Mouse (Mus musculus): ENCODE measurements around the gene Usp12.

The Usp12 gene

DNA sequence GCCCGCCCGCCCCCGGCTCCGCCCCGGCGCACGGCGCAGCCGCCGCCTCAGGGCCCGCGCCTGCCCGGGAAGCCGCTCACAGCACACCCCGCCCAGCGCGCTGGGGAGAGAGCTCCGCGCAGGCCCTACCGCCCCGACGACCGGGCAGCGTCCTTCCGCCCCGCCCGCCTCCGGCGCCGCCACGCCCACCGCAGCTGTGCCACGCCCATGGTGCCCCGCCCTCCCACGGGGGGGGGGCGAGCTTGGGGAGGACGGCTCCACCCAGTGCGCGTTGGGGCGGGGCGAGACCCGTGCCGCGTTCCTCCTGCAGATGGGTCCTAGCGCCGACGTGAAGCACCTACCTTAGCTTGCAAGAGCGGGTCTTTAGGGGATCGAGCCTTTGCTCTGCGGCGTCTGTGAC lies at the start of gene Usp12:
Gene Usp12, minus strand, starts transcription at position 154 of the 400 bp plus-strand sequence.
- peak; percentile 99 for DNase-seq (ENCODE audit: low spot score)

DNA sequence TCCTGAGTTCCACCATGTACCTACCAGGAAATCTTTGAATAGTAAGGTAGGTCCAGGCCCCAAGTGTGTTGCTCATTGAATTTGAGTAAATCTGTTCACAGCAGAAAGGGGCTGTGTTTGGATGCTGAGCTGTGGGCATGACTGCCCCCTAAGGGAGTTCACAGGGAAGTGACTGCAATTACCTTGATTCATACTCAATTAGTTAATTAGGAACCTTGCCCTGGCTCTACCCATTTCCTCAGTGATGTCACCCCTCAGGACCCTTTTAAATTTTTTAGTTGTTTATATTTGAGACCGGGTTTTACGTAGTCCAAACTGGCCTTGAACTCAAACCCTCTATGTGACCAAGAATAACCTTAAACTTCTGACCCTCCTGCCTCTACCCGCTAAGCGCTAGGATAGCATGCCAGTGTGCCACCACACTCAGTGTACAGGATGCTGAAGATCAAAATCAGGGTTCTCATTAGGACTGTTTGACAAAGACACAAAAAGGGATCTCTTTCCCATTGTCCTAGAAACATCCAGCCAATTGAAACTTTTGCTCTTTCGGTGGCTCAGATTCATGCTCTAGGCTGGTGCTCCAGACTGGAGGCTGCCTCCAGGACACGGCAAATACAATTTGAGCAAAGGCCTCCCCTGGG lies 49.6 kb upstream of the Usp12 start:
- no peak for DNase-seq (ENCODE audit: low spot score)

DNA sequence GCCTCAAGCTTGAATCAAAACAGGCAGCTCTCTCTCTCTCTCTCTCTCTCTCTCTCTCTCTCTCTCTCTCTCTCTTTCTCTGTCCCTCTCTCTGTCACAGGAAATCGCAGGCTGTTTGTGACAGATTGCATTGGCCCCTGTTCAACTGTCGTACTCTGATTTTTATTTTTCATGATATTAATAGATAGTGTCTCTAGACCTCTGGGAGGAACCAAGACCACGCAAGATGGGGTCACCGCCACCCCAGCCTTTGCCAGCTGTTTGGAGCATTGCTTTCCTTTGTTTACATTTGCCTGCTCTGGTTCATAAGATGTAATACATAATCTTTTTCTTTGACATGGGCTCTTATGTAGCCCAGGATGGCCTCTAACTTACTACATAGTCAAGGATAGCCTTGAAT lies 47.2 kb upstream of the Usp12 start:
- DNase-seq (ENCODE audit: low spot score), result no peak

DNA sequence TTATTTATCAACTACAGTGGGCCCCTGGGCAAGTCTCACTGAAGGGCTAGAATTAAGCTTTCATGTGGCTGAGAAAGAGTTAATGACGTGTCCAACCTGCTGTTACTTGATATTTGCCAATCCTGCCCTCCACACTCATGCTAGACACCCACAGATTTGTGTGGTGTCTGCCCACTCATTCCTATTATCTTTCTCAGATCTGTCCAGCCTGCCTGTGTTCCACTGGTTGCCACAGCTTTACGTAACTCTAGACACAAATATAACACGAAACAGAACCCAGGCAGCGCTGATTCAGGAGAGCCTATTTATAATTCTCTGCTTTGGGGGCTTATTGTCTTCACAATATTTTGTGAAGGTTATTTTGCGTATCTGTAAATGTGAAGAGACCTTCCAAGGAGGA lies 46.5 kb upstream of the Usp12 start:
- DNase-seq (ENCODE audit: low spot score), result no peak

DNA sequence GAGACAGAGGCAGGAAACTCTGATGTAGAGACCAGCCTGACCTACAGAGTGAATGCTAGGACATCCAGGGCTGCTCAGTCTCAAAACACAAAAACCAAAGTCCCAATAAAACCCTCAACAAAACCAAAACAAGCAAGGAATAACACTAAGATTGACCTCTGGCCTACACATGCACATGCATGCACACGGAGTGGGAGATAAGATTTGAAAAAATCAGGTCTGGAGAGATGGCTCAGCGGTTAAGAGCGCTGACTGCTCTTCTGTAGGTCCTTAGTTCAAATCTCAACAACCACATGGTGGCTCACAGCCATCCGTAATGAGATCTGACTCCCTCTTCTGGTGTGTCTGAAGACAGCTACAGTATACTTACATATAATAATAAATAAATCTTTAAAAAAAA lies 45.6 kb upstream of the Usp12 start:
- no peak for DNase-seq (ENCODE audit: low spot score)

DNA sequence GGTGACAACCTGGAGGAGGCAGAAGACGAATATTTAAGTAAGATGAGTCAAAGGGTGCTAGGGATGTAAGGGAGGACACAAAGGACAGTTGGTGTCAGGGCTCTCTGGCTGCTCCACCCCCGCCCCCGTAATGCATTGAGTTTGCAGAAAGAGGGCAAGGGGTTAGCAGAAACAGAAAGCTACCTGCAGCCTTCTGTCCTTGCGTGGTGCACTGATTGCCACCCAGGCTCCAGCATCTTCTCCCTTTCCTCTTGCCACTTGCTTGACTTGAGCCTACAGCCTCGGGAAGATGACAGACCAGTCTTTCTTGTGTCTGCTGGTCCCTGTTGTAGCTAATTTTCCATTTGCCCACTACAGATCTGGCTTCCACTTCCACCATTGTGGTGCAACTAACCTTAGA lies 45.0 kb upstream of the Usp12 start:
- DNase-seq (ENCODE audit: low spot score), result no peak

DNA sequence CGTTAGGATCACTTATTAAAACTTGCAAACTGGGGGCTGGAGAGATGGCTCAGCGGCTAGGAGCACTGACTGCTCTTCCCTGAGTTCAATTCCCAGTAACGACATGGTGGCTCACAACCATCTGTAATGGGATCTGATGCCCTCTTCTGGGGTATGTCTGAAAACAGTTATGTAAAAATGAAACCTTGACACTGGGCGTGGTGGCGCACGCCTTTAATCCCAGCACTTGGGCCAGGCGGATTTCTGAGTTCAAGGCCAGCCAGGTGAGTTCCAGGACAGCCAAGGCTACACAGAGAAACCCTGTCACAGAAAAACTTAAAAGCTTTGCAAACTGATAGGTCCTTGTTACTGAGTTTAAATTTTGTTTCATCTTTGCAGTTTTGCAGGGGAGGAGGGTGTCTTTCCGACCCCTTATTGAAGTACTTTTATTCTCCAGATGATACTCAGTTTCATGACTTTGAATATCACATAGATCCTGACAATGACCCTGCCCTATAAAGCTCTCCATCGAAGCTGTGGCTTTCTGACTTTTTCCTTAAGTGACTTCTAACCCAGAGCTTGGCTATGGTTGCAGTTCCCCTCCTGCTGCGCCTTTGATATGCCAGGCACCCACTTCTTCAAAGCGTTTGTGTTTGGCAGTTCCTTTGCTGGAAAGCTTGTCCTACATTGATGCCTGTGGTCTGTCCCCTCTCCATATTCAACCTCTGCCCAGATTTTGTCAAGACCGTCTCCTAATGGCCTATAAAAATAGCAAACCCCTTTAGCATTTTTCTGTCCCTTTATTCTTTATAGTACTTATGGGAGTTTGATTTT lies 44.2 kb upstream of the Usp12 start:
- DNase-seq (ENCODE audit: low spot score), result no peak

DNA sequence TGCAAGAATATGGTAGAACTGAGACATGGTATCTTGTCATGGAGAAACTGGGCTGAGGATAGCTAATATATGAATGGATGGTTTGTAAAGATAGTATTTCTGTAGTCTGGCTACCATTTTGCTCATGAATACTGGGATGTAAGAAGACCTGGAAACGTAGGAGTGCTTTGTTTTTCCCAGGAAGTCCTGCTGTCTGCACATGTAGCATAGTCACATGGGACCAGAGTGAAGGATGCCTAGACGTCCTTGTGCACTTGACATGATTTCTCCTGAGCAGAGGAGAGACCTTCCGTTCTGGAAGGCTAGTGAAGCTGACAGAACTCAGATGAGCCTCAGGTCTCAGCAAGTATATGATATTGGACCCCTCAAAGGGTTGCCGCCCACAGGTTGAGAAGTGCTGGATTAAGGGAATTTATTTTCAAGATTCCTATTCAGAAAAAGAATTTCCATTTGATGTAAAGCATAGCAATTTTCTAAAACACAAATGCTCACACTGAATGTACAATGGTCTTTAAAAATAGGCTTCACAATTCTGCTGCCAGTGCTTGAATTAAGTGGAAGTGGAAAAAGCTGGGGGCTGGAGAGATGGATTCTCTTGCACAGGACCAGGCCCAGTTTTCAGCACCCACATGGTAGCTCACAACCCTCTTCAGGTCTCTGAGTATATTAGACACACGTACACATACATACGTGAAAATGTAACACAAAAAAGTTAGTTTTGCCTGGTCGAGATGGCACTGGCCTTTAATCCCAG lies 43.3 kb upstream of the Usp12 start:
- DNase-seq (ENCODE audit: low spot score), result no peak

DNA sequence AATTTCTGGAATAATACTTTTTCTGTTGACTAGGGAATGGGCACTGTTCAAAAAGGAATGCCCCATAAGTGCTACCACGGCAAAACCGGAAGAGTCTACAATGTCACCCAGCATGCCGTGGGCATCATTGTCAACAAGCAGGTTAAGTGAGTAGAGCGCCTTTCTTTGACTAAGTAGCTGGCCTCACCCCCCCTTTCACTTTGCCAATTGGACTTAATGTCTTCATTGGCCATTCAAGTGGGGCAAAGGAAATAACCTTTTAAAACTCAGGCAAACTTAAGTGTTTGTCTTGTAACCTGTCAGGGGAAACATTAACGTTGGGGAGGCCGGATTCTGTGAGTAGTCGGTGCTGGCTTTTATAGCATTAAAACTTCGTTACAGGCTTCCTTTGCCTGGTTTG lies 40.2 kb upstream of the Usp12 start:
- no peak for DNase-seq (ENCODE audit: low spot score)

DNA sequence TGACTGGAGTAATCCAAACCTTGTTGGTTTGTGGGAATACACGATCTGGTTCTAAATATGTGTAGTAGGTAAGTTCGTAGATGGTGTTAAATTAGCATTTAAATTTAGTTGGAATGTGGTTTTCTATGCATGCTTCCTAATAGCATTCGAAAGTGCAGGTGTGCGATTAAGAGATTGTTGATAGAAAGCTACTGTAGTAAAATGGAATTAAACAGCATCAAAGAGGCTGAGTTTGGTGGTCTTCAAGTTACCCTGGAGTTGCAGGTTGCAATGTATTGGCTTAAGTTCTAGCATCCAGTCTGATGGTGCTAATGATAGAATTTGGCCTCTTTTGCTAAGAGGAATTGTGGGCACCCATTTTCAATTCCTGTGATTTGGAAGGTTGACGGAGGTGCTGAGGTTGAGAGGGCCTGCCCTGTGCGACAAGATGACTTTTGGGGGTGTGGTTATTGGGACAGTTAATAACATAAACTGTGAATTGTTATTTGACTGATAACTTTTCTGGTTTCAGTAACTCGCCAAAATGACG lies 38.9 kb upstream of the Usp12 start:
- no peak for DNase-seq (ENCODE audit: low spot score)

DNA sequence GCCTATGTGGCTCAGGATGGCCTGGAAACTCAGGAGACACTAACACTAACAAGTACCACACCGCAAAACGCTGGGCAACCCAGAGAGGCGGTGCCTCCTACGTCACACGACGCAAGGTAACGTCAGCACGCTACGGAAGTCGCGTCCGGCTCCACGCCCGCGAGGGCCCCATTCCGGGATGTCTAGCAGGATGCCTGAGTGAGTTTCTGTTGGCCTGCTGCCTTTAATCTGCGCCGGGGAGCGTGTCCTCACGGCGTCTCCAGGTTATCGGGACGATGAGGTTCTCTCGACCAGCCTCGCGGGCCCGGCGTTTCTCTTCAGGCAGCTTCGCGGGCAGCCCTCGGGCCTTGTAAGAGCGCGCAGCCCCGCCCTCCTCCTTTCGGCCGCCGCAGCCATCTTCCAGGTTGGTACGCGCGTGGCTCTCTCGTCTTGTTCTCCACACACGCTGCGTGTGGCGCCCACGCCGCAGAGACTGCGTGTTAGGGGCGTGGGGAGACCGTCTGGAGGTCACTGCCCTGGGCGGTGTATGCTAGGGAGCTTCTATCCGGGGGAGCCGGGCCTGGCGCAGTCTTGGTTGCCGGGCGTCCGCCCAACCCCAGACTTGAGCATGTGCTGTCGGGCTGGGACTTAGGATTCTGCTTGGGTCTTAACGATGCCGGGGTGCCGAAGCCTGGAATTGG lies 38.1 kb upstream of the Usp12 start, which contains the start of gene Rpl21:
Gene Rpl21, plus strand, starts transcription at position 122 of the 680 bp plus-strand sequence.
- DNase-seq (ENCODE audit: low spot score), result peak; percentile 92

DNA sequence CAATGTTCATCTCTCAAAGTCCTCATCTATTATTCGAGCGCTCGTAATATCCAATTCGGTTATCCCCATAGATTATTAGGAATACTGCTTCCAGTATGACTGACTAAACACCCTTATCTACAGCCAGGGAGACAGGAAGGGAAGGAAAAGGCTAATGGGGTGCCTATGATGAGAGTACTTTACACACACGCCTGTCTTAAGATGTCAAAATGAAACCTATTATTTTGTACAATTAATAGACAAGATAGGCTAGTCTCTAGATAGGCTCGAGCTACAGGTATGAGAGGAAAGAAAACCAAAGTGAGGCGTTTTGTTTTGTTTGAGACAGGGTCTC lies 37.6 kb upstream of the Usp12 start:
- DNase-seq (ENCODE audit: low spot score), result no peak

DNA sequence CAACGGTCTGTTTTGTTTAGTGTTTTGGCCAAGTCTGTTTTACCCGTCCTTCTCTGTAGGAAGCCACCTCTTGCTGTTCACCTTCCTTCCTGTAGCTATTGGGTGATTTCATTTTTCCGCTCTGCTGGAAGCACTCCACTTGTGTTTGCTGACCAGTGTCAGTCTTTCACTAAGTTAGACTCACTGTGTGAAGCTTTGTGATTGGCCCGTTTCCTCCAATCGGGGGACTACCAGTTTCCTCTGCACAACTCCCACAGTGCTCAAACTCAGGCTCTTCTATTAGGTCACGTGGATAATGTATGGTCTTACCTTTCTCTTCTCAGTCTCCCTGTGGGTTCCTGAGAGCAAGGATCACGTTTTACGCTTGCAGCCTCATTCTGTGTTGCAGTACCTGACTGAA lies 34.7 kb upstream of the Usp12 start:
- DNase-seq (ENCODE audit: low spot score), result no peak

DNA sequence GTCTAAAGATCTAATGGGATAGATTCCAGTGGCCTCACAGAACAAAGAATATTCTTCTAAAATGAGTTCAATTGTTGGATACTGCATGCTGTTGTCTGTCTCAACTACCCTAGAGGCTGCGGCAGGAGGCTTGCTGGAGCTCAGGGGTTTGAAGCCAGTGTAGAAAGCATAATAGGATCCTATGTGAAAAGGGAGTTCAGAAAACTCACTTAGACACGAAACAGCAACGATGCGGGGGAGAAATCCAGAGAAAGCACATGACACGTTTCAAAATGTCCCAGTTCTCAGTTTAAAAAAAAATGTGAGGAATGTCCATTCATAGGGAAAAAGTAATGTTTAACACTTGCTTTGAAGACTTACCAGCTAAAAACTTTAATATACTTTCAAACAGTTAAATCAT lies 28.2 kb upstream of the Usp12 start:
- DNase-seq (ENCODE audit: low spot score), result no peak

DNA sequence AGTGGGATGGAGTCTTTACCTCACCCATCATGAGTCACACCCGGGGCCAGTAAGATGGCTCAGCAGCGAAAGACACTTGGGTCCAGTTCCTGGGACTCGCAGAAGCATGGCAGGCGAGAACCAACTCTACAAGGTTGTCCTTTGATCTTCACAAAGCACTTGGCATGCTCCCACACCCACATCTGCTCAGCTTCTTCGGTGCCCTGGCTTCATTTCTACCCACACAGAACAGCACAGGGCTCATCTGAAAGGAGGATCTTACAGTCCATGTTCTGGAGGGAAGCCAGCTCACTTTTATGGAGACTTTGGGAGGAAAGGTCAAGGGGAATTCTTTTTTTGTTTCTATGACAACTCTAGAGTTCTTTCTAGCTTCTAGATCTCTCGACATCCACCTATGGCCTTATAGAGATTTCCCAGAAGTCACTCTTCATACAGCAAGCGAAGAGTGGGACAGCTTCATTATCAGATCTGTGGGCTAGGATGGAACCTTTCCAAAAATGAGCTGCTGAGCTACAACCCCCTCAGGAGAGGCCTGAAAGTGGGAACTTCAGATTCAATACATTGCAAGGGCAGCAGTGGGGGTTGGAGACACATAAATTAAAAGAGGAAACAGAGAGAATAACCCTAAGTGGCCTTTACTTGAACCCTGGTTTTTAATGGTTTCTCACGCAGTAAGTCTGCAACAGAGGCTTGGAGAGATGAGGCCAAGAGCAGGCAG lies 24.3 kb upstream of the Usp12 start:
- no peak for DNase-seq (ENCODE audit: low spot score)

DNA sequence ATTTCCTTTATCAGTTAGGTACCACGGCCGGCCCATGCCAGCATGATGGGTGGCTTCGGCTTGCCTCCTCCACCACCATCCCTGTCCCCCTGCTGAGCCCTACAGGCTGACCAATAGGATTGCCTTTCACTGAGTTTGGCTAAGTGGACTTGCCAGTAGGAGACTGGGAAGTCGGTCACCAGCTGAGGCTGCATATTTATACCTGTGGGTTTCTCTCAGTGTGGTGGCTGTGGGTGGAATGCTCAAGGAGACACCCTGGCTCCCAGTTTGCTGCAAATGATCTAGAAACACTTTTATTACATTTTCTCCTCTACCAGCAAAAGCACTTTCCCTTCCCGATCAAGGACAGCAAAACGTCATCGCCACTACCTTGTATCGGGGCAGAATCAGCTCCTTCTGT lies 22.8 kb upstream of the Usp12 start:
- no peak for DNase-seq (ENCODE audit: low spot score)

DNA sequence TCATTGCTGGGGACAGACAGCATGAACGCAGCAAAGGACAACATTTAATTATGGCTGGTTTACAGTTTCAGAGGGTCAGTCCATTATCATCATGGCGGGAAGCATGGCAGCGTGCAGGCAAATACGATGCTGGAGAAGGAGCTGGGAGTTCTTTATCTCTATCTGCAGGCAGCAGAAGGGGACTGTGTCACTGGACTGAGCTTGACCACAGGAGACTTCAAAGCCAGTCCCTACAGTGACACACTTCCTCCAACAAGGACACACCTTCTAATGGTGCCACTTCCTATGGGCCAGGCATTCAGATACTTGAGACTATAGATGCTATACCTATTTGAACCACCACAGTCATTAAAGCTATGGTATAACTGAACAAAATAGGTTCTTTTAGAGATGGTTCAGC lies 20.6 kb upstream of the Usp12 start:
- no peak for DNase-seq (ENCODE audit: low spot score)

DNA sequence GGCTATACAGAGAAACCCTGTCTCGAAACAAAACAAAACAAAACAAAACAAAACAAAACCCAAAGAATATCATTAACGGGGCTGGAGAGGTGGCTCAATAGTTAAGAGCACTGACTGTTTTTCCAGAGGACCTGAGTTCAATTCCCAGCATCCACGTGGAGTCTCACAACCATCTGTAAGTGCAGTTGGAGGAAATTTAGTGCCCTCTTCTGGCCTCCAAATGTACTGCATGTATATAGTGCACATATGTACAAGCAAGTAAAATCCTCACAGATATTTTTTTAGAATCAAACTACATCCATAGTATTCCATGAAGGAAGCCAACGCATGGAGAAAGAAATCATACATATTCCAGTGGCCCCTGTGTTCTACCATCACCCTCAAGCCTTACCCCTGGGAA lies 18.6 kb upstream of the Usp12 start:
- DNase-seq (ENCODE audit: low spot score), result no peak

DNA sequence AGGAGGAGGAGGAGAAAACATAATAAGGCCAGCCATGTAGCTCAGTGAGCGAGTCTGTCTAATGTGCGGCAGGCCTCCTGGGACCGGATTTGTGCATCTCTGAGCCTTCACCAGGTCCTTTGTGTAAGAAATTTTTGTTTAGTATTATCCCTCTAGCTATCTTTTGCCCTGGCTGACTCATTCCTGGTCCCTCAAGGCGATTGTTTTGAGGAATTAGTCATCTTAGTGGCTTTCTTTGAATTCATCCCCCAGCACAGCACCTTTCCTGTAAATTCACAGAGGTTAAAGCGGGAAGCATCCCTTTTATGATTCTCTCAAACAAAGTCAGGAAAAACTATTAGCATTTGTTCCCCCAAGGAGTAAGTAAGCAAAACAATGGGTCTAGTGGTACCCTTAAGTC lies 18.1 kb upstream of the Usp12 start:
- DNase-seq (ENCODE audit: low spot score), result no peak

DNA sequence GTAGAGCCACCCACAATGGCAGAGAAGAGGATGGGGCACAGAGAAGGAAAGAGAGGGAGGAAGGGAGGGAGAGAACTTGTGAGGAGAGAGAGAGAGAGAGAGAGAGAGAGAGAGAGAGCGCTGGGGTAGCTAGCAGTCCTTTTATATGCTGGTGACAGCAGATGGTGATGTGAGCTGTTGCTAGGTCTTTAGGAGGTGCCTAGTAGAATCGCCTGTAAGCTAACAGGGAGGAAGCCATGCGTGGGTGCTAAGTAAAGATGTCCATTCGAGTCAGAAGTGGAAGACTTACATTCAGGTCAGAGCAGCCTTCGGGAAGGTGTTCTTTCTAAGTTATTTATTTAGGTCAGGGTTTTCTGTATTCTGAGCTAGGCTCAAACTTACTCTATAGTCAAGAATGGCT lies 15.1 kb upstream of the Usp12 start:
- no peak for DNase-seq (ENCODE audit: low spot score)

DNA sequence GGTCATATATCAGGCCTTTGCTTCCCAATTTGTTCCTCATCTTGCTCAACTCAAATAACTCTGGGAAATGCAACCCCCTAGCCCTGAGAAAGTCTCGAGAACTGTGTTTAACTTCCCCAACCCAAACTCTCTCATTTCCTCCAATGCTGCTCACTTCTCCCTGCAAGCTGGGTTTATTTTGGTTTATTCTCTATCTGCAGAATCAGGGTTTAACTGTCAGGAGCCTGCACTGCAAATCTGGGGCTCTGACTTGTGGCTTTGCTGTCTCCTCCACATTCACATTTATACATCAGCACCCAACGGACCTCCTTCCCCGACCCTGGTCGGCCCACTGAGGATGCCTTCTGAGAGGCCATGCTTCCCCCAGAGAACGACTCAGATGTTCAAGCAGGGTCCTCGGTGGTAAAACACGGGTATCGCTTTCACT lies 11.2 kb upstream of the Usp12 start:
- no peak for DNase-seq (ENCODE audit: low spot score)

DNA sequence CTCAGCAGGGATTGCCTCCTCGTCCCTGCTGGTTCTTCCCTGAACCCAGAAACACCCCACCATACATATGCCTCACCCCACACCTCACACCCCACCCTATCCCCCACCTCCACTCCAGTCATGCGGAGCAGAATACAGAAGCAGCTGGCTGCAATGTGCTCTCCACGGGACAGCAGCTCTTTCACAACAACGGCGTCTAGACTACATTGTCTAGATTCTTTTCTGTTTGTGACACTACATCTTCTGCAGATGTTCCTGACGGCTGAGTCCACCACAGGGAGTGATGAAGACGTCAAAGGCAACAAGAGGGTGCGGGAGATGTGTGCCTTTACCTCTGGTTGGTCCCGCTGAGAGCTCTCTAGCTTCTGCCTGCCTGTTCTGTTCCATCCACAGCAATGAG lies 3.2 kb upstream of the Usp12 start:
- no peak for DNase-seq (ENCODE audit: low spot score)
